Mouse (Mus musculus): Measurements from ENCODE around the gene Gm7697. TPM values are rescaled to one million over a fixed set of nuclear protein-coding genes. Genes with fewer than 3 reads are reported as not detected.
"Not testable (repeated sequence)": the region's sequence is repeated elsewhere in the genome, so short reads cannot be mapped to it uniquely, and the experiment has no call there.

Gm7697 gene
- not detected in 2 replicates for polyA plus RNA-seq (2014; fragmentation: Nextera tagmentation; extraction: Ambion mirVana)

- not testable (repeated sequence) for DNase-seq (ENCODE audit: low spot score); H3K27ac ChIP-seq (ENCODE audit: low read depth, low read length); H3K4me3 ChIP-seq (ENCODE audit: low read depth, low read length); ATAC-seq (ENCODE audit: insufficient read depth, low FRiP score, low TSS enrichment); H3K9me3 ChIP-seq (ENCODE audit: control insufficient read depth, low read length); H3K4me2 ChIP-seq (ENCODE audit: low read depth); H3K36me3 ChIP-seq (ENCODE audit: control insufficient read depth, insufficient read depth, low read length); H3K27me3 ChIP-seq (ENCODE audit: control insufficient read depth, insufficient read depth, low read length); H3K9ac ChIP-seq (ENCODE audit: low read length); H3K4me1 ChIP-seq (ENCODE audit: control insufficient read depth, insufficient read depth, low read length)
- 86% methylated on average over 1 of the region's 3 CpGs for WGBS
Measured at GRCm38 (mm10) chr8:69522876-69523275, at the start of gene Gm7697. Gene Gm7697 (minus strand): TSS chr8:69522976.

GRCm38 (mm10) chr8:69551249-69551648 is 28.5 kb upstream of the Gm7697 start:
- H3K27me3 ChIP-seq (ENCODE audit: control insufficient read depth, insufficient read depth, low read length); H3K4me3 ChIP-seq (ENCODE audit: low read depth, low read length); H3K4me2 ChIP-seq (ENCODE audit: low read depth); H3K36me3 ChIP-seq (ENCODE audit: control insufficient read depth, insufficient read depth, low read length); DNase-seq (ENCODE audit: low spot score); H3K4me1 ChIP-seq (ENCODE audit: control insufficient read depth, insufficient read depth, low read length); ATAC-seq (ENCODE audit: insufficient read depth, low FRiP score, low TSS enrichment); H3K27ac ChIP-seq (ENCODE audit: low read depth, low read length); H3K9me3 ChIP-seq (ENCODE audit: control insufficient read depth, low read length); H3K9ac ChIP-seq (ENCODE audit: low read length): not testable (repeated sequence)
- 61% methylated on average over 2 of the region's 2 CpGs for whole genome bisulfite sequencing

GRCm38 (mm10) chr8:69549556-69549955 is 26.8 kb upstream of the Gm7697 start:
- not testable (repeated sequence) for H3K9ac ChIP-seq (ENCODE audit: low read length); H3K27ac ChIP-seq (ENCODE audit: low read depth, low read length); H3K4me1 ChIP-seq (ENCODE audit: control insufficient read depth, insufficient read depth, low read length); H3K36me3 ChIP-seq (ENCODE audit: control insufficient read depth, insufficient read depth, low read length); H3K27me3 ChIP-seq (ENCODE audit: control insufficient read depth, insufficient read depth, low read length); ATAC-seq (ENCODE audit: insufficient read depth, low FRiP score, low TSS enrichment); H3K4me2 ChIP-seq (ENCODE audit: low read depth); H3K4me3 ChIP-seq (ENCODE audit: low read depth, low read length); H3K9me3 ChIP-seq (ENCODE audit: control insufficient read depth, low read length)
- peak; percentile 47 for DNase-seq (ENCODE audit: low spot score)
- 11% methylated on average over 8 of the region's 8 CpGs for WGBS

- not testable (repeated sequence) for H3K36me3 ChIP-seq (ENCODE audit: control insufficient read depth, insufficient read depth, low read length); H3K27me3 ChIP-seq (ENCODE audit: control insufficient read depth, insufficient read depth, low read length)
- 86% methylated on average over 3 of the region's 3 CpGs for WGBS
Measured at GRCm38 (mm10) chr8:69548114-69548513, 25.3 kb upstream of the Gm7697 start.

GRCm38 (mm10) chr8:69547208-69547607 is 24.4 kb upstream of the Gm7697 start:
- not testable (repeated sequence) for H3K4me3 ChIP-seq (ENCODE audit: low read depth, low read length); H3K4me2 ChIP-seq (ENCODE audit: low read depth); H3K27ac ChIP-seq (ENCODE audit: low read depth, low read length); H3K27me3 ChIP-seq (ENCODE audit: control insufficient read depth, insufficient read depth, low read length); H3K9ac ChIP-seq (ENCODE audit: low read length); DNase-seq (ENCODE audit: low spot score); H3K9me3 ChIP-seq (ENCODE audit: control insufficient read depth, low read length); H3K4me1 ChIP-seq (ENCODE audit: control insufficient read depth, insufficient read depth, low read length); H3K36me3 ChIP-seq (ENCODE audit: control insufficient read depth, insufficient read depth, low read length); ATAC-seq (ENCODE audit: insufficient read depth, low FRiP score, low TSS enrichment)
- 70% methylated on average over 7 of the region's 7 CpGs for WGBS

More at GRCm38 (mm10) chr8:69548114-69548513, 25.3 kb upstream of the Gm7697 start:
- H3K4me3 ChIP-seq (ENCODE audit: low read depth, low read length); H3K4me1 ChIP-seq (ENCODE audit: control insufficient read depth, insufficient read depth, low read length); H3K4me2 ChIP-seq (ENCODE audit: low read depth); H3K9ac ChIP-seq (ENCODE audit: low read length); H3K27ac ChIP-seq (ENCODE audit: low read depth, low read length); DNase-seq (ENCODE audit: low spot score); ATAC-seq (ENCODE audit: insufficient read depth, low FRiP score, low TSS enrichment); H3K9me3 ChIP-seq (ENCODE audit: control insufficient read depth, low read length): not testable (repeated sequence)

- WGBS = 71% methylated on average over 1 of the region's 1 CpGs
Measured at GRCm38 (mm10) chr8:69545020-69545419, 22.2 kb upstream of the Gm7697 start.

GRCm38 (mm10) chr8:69544511-69544910 is 21.7 kb upstream of the Gm7697 start:
- H3K9ac ChIP-seq (ENCODE audit: low read length); H3K27ac ChIP-seq (ENCODE audit: low read depth, low read length); H3K36me3 ChIP-seq (ENCODE audit: control insufficient read depth, insufficient read depth, low read length); ATAC-seq (ENCODE audit: insufficient read depth, low FRiP score, low TSS enrichment); H3K9me3 ChIP-seq (ENCODE audit: control insufficient read depth, low read length); H3K27me3 ChIP-seq (ENCODE audit: control insufficient read depth, insufficient read depth, low read length); H3K4me3 ChIP-seq (ENCODE audit: low read depth, low read length); H3K4me1 ChIP-seq (ENCODE audit: control insufficient read depth, insufficient read depth, low read length); H3K4me2 ChIP-seq (ENCODE audit: low read depth); DNase-seq (ENCODE audit: low spot score): not testable (repeated sequence)
- 93% methylated on average over 13 of the region's 13 CpGs for WGBS

More at GRCm38 (mm10) chr8:69545020-69545419, 22.2 kb upstream of the Gm7697 start:
- not testable (repeated sequence) for H3K4me3 ChIP-seq (ENCODE audit: low read depth, low read length); ATAC-seq (ENCODE audit: insufficient read depth, low FRiP score, low TSS enrichment); H3K4me2 ChIP-seq (ENCODE audit: low read depth); H3K9me3 ChIP-seq (ENCODE audit: control insufficient read depth, low read length); H3K27ac ChIP-seq (ENCODE audit: low read depth, low read length); H3K9ac ChIP-seq (ENCODE audit: low read length); DNase-seq (ENCODE audit: low spot score); H3K4me1 ChIP-seq (ENCODE audit: control insufficient read depth, insufficient read depth, low read length); H3K27me3 ChIP-seq (ENCODE audit: control insufficient read depth, insufficient read depth, low read length); H3K36me3 ChIP-seq (ENCODE audit: control insufficient read depth, insufficient read depth, low read length)

GRCm38 (mm10) chr8:69543984-69544383 is 21.2 kb upstream of the Gm7697 start:
- not testable (repeated sequence) for H3K9ac ChIP-seq (ENCODE audit: low read length); H3K4me3 ChIP-seq (ENCODE audit: low read depth, low read length); H3K4me2 ChIP-seq (ENCODE audit: low read depth); DNase-seq (ENCODE audit: low spot score); H3K36me3 ChIP-seq (ENCODE audit: control insufficient read depth, insufficient read depth, low read length); H3K9me3 ChIP-seq (ENCODE audit: control insufficient read depth, low read length); H3K4me1 ChIP-seq (ENCODE audit: control insufficient read depth, insufficient read depth, low read length); H3K27ac ChIP-seq (ENCODE audit: low read depth, low read length); H3K27me3 ChIP-seq (ENCODE audit: control insufficient read depth, insufficient read depth, low read length)
- WGBS = 93% methylated on average over 4 of the region's 6 CpGs
- peak; percentile 58 for ATAC-seq (ENCODE audit: insufficient read depth, low FRiP score, low TSS enrichment)

GRCm38 (mm10) chr8:69540764-69541163 is 18.0 kb upstream of the Gm7697 start:
- not testable (repeated sequence) for H3K4me1 ChIP-seq (ENCODE audit: control insufficient read depth, insufficient read depth, low read length); ATAC-seq (ENCODE audit: insufficient read depth, low FRiP score, low TSS enrichment); H3K36me3 ChIP-seq (ENCODE audit: control insufficient read depth, insufficient read depth, low read length); H3K9me3 ChIP-seq (ENCODE audit: control insufficient read depth, low read length); H3K27me3 ChIP-seq (ENCODE audit: control insufficient read depth, insufficient read depth, low read length); DNase-seq (ENCODE audit: low spot score); H3K4me2 ChIP-seq (ENCODE audit: low read depth); H3K9ac ChIP-seq (ENCODE audit: low read length); H3K27ac ChIP-seq (ENCODE audit: low read depth, low read length); H3K4me3 ChIP-seq (ENCODE audit: low read depth, low read length)
- 88% methylated on average over 6 of the region's 7 CpGs for WGBS

Data from neural tube, embryonic 11.5 days (tissue).